Mouse (Mus musculus) small intestine, adult 2 months (tissue): ENCODE data around the gene Hist2h3c1.

Experiments
- CTCF ChIP-seq: fragments of 200-500 bp; IDR thresholded peaks from 2 replicates; pipeline ENCODE4 v1.5.1; 2012; ENCODE audit warnings: low read depth, mild to moderate bottlenecking, control low read depth, inconsistent platforms, low read length, moderate library complexity, mixed read lengths; ENCODE audit not compliant: insufficient replicate concordance, insufficient read length; ENCODE audit errors: extremely low read depth
- POLR2A ChIP-seq: fragments of 200-500 bp; IDR thresholded peaks from 2 replicates; pipeline ENCODE4 v1.6.1; 2012; ENCODE audit warnings: low read depth, mild to moderate bottlenecking, control low read depth, inconsistent platforms, low read length, moderate library complexity

- no peak for TF ChIP-seq CTCF
- TF ChIP-seq POLR2A = no peak
These were observed 14.7 kb upstream of the Hist2h3c1 start for GRCm38 (mm10) chr3:96231758-96232120.
